Mouse (Mus musculus) bone marrow macrophage, adult 2 months (primary cell): ENCODE data around the gene Gzmg.

Experiments
- CTCF ChIP-seq: IDR thresholded peaks from 2 replicates; pipeline ENCODE4 v1.5.1; 2012; ENCODE audit warnings: low read depth, mild to moderate bottlenecking, low read length, moderate library complexity
- POLR2A ChIP-seq: IDR thresholded peaks from 2 replicates; pipeline ENCODE4 v1.6.1; 2012; ENCODE audit warnings: mild to moderate bottlenecking, low read depth, low read length, borderline replicate concordance

DNA sequence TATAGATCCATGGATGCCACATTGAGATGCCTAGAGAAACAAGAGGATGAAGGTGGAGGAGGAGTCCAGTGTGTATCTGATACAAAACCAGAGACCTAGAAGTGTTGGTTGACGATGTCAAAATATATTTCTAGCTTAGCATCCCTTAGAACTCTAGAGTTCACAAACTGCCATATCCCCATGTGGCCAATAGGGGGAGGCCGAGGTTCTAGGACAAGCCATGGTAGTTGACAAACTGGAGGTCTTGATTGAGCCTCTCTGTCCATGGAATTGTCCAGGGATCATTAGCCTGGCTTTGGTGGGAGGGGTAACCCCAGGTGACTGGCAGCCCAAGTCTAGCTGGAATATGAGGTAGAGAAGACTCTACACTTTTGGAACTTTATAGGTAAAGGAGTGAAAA lies 4.0 kb downstream of the Gzmg start:
- TF ChIP-seq CTCF = no peak
- TF ChIP-seq POLR2A = no peak
